Mouse (Mus musculus): ENCODE data around the gene Zfp955b.

DNA sequence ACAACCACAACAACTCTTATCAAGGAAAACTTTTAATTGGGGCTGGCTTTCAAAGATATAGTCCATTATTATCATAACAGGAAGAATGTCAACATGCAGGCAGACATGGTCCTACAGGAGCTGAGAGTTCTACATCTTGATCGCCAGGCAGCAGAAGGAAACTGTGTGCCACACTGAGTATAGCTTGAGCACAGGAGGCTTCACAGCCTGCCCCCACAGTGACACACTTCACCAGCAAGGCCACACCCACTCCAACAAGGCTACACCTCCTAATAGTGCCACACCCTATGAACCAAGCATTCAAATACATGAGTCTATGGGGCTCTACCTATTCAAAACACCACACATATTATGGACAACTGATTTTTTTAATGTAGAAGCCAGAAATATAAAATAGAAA lies 63.6 kb downstream of the Zfp955b start:
- no peak for TF ChIP-seq CTCF (conservative IDR thresholded peaks at IDR 0.05; ENCODE audit: low read length)
- TF ChIP-seq POU5F1 (IDR thresholded peaks at IDR 0.05; ENCODE audit: borderline replicate concordance, low read length): no peak
